Mouse (Mus musculus) megakaryocyte, embryonic 14.5 days (primary cell): ENCODE results near the gene Gpm6a.

ENCODE experiments used
- FLI1 ChIP-seq: IDR thresholded peaks from 2 replicates; pipeline ENCODE4 v1.6.1; 2012; ENCODE audit warnings: low read length, inconsistent platforms, mixed read lengths
- GATA1 ChIP-seq: IDR thresholded peaks from 3 replicates; pipeline ENCODE4 v1.6.1; 2012; ENCODE audit warnings: mixed read lengths, low read length, inconsistent platforms, borderline replicate concordance

- TF ChIP-seq GATA1 (no peak), FLI1 (no peak)
Observed at GRCm38 (mm10) chr8:54924936-54925335, 29.7 kb upstream of the Gpm6a start.
